Mouse (Mus musculus) cerebellum, postnatal 36 days (tissue): ENCODE data around the gene Peli1.
A peak's percentile ranks its signal among the peaks of the same experiment; 100 is the strongest.
"Not testable (repeated sequence)": the region's sequence is repeated elsewhere in the genome, so short reads cannot be mapped to it uniquely, and the experiment has no call there.

ENCODE experiments used
- DNase-seq, 2 experiments: peaks; one replicate each; pipeline ENCODE4 v3.0.0; 2021 to 2022; ENCODE audit warnings: mixed read lengths in 2 of 2

Gene Peli1

DNA sequence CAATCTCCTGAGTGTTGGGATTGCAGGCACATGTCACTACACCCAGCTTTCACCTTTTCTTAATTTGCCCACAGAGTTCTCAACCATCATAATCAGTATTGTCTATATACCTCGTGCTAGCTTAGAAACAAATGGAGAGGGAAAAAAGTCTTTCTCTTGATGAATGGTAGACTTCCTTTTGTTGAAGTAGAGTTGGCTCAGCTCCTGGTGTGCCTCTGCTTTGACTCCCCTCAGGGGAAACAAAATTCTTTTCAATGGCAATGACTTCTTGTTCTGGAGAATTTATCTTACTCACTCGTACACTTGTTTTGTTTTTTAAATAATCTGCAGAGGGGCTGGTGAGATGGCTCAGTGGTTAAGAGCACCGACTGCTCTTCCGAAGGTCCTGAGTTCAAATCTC, 62.0 kb downstream of the Peli1 start:
- no peak for DNase-seq

DNA sequence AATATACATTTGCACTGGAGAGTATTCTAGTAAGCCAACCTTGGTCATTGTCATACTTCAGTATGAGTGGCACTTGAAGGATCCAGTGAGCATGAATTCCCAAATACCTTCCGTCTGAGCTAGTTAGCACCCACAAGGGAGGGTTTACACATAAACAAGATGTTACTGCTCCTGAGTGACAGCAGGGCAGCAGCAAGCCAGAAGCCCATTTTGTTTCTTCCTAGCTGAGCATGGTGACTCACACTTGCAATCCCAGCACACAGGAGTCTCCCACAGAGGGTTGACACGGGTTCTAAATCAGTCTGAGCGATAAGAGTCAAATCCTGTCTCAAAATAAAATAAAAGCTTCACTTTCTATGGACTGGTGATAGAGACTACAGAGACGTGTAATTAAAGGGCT, 66.5 kb downstream of the Peli1 start:
- DNase-seq = no peak

GRCm38 (mm10) chr11:21162093-21162492, 71.0 kb downstream of the Peli1 start:
- no peak for DNase-seq

DNA sequence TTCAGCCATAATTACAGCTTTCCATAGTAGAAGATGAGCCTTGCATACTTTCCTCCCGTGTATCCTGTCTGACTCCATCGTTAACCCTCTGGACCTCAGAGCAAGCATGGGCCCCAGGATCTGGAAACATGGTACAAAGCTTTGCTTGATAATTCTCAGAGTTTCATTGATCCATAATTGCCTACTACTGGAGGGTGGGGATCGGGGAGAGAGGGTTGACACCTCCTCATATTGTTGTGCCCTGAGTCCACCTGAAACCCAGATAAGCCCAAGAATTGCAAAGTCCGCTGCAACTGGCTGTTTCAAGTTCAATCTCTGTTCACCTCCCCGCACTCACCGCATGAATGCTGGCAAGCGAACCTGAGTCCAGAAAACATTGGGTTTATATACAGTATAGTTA, 72.1 kb downstream of the Peli1 start:
- no peak for DNase-seq

GRCm38 (mm10) chr11:21163673-21164072, 72.6 kb downstream of the Peli1 start:
- no peak for DNase-seq

DNA sequence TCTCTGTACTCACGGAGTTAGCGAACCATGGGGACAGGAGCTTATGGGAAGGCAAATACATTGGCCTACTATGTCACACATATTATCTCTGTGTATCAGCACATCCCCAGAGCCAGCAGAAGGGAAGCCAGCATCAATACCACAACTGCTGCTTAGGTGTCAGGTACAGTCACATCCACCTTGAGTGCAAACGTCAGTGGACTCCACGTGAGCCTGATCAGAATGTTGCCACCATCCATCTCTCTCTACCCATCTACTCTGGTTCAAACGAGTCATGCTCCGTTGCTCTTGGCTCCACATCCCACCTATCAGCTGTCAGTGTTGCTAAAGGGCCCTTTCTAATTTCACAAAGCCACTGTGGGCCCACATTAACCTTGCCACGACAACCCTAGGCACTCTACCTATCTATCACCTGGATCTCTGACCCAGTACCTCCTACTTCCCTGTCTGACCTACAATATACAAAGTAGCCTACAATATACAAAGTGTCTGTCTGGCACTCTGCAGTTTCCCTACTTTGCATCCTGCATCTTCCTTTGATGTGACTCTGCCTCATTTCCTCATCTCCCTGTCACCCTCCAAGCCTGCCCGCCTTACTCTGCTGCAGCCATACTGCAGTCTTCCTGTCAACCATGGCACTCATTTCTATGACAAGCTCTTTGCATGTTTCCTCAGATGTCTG, 73.4 kb downstream of the Peli1 start:
- no peak for DNase-seq

GRCm38 (mm10) chr11:21164994-21165560, 74.0 kb downstream of the Peli1 start:
- DNase-seq = no peak

GRCm38 (mm10) chr11:21166495-21167096, 75.5 kb downstream of the Peli1 start:
- no peak for DNase-seq

DNA sequence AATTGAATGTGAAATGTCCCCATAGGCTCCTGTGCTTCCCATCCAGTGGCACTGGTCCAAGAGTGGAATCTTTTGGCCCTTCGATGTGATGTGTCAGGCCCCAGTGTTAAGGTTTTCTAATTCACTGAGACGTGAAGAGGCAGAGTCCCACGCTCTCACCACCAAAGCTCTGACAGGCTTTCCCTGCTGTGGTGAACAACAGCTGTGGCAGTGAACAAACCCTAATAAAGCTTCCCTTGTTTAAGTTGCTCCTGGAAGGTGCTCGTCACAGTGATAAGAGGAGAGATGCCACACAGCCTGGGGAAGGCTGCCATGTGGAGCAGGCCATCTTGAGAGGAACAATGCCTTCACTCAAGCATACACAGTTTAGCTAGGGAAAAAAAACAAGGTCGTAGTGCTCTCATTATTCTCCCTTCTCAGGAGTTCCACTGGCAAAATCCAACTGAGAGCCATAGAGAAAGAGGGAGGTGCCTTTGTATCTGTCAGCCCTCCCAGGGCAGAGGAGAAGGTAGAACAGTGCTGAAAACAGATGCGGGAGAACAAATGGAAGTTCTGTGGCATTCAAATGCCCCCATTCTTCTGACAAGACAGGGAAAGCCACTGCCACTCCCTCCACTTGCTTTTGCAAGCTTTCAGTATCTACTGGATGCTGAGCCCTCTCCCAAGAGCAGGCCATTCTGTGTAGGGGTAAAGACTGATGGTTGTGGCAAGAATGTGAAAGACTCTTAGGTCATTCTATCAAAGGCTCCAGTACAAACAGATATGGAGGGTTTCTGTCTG, 77.9 kb downstream of the Peli1 start:
- no peak for DNase-seq

DNA sequence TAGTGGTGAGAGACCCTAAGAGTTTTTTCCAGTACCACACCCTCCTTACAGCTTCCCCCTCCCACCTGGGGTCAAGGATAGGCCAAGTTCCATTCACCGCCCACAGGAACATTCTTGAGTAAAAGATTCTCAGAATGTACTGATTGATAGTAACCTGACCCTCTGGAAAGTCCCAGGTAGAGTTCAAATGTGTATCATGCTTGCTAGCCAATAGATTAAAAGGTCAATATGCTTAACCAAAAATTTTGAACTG, 78.4 kb downstream of the Peli1 start:
- not testable (repeated sequence) for DNase-seq

GRCm38 (mm10) chr11:21172281-21172680, 81.2 kb downstream of the Peli1 start:
- DNase-seq = no peak

DNA sequence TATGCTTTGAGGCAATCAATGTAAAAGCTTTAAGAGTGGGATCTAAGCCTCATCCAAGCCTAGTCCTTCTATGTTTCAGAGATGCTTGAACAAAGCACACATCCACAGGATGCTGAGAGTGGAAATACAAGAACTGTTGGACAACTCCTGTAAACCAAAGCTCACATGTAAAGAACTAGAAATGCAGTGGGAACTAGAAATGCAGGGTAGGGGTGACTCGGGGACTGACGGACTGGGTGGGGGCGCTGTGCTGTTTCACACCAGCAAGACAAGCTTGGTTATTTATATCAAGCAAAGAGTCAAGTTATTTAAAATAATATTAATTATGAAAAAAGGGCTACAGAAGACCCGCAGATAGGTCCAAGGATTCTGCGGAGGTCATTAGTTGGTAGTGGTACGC, 82.8 kb downstream of the Peli1 start:
- DNase-seq = no peak

GRCm38 (mm10) chr11:21174396-21174795, 83.3 kb downstream of the Peli1 start:
- DNase-seq = no peak

GRCm38 (mm10) chr11:21175063-21175462, 84.0 kb downstream of the Peli1 start:
- DNase-seq = no peak

DNA sequence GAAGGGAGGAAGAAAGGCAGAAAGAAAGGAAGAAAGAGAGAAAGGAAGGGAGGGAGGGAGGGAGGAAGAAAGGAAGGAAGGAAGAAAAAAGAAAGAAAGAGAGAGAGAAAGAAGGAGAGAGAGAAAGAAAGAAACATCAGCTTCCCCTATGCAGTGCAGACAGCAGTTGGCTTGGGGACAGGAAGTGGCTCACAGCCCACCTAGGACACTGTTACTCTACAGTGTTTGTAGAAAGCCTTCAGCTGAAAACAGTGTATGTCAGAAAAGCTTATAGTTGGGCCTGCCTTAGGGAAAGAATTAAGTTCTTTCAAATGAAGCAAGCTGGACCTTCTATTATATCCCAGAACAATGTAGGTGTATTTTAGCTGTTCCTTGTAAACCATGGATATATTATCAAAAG, 85.4 kb downstream of the Peli1 start:
- DNase-seq = no peak

DNA sequence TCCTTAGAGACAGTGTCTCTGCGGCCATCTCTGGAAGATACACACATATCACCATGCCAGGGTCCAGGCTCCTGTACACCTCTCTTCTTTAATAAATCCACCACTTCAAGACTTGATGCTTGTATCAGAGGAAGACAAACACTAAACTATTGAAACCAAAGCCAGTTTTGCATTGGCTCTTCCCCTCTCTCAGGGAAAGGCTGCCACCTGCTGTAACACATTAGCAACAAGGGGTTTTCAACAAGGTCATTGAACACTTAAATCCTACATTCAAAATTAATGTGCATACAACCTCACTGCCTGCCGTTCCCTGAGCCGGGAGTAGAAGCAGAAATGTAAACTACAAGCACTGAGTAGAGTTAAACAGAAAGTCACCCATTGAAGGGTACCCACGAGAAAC, 87.3 kb downstream of the Peli1 start:
- DNase-seq = peak in 1 of 2 experiments; percentile 22

GRCm38 (mm10) chr11:21178998-21179645, 88.0 kb downstream of the Peli1 start:
- no peak for DNase-seq

DNA sequence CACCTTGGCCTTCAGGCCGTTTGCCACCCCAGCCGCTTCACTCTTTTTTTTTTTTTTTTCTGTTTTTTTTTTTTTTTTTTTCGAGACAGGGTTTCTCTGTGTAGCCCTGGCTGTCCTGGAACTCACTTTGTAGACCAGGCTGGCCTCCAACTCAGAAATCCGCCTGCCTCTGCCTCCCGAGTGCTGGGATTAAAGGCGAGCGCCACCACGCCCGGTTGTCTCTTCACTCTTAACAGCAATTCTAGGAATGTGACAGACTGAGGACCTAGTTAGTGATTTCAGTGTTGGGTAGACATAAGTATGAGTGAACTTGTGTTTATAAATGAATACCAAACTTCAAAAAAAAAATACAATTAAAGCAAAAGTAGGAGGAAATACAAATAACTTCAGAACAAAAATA, 88.8 kb downstream of the Peli1 start:
- DNase-seq = not testable (repeated sequence)

GRCm38 (mm10) chr11:21180650-21181049, 89.6 kb downstream of the Peli1 start:
- DNase-seq = no peak

DNA sequence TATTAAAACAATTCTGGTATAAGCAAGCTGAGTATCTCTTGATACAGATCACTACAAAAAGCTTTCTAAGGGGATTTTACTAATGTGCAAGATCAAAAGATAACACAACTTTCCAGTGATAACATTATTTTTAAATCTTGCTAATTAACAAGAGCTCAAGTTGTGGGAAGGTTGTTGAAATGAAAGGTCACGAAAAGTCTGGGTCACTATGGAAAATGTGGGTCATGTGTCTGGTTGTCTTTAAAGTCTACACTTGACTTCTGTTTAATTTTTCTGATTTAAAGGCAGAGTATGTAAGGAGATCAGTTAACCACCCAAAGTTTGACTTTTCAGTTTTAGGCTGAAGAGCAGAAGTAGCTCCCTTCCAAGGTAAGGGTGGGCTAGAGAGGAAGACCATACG, 90.5 kb downstream of the Peli1 start:
- DNase-seq = no peak

DNA sequence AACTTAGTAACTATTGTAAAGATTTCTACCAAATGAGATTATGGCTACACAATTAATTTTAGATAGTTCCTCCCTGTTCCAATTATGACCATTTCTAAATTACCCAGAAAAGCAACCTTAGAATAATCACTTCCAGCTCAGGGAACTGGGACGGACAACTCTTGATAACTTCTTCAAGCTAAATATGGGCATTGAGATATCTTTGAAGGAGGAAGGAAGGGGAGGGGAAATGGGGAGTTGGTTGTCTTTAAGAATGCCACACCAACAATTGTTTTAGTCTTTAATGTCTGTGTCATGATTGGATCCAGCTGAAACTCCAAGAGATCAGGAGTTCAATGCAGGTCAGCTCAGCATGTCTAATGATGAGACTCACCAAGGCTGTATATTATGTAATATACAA, 91.6 kb downstream of the Peli1 start:
- no peak for DNase-seq

DNA sequence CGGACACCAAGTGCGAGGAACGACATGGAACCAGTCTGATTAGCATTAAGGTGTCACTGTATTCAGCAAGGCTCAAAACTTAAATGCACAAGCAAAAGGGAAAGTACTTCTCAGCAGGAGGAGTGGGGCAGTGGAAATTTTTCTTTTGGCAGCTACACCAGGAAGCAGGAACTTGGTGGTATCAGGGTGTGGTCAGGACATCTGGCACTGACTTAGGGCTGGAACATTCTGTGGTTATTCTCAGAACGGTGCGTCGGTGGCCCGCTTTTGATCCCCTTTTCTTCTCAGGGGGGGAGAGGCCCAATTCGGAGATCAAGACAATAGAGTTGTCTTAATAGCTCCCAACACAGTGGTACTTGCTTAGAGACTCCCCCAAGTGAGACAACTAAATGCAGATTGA, 100.7 kb downstream of the Peli1 start:
- DNase-seq = not testable (repeated sequence)

DNA sequence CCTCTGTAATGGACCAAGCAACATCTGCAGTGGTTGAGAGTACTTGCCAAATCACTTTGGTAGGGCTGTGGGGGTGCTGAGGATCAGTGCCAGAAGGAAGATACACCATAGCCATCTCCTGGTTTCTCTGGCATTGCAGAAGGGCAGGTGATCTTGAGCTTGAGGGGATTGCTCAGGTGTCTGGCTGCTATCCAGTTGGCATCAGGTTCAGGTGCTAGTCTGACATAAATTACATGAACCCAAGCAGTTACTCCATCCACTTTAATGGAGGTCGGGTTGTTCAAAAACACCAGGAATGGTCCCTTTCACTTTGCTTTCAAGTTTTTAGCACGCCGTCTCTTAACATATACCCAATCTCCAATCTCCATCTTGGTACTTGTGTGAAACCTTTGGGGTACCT, 103.8 kb downstream of the Peli1 start:
- no peak for DNase-seq
